Mouse (Mus musculus): ENCODE data around the gene Vgf. TPM values are rescaled to one million over a fixed set of nuclear protein-coding genes. Genes with fewer than 3 reads are reported as not detected.

Vgf gene
- polyA plus RNA-seq, 1 experiment, result 0.84 TPM

DNA sequence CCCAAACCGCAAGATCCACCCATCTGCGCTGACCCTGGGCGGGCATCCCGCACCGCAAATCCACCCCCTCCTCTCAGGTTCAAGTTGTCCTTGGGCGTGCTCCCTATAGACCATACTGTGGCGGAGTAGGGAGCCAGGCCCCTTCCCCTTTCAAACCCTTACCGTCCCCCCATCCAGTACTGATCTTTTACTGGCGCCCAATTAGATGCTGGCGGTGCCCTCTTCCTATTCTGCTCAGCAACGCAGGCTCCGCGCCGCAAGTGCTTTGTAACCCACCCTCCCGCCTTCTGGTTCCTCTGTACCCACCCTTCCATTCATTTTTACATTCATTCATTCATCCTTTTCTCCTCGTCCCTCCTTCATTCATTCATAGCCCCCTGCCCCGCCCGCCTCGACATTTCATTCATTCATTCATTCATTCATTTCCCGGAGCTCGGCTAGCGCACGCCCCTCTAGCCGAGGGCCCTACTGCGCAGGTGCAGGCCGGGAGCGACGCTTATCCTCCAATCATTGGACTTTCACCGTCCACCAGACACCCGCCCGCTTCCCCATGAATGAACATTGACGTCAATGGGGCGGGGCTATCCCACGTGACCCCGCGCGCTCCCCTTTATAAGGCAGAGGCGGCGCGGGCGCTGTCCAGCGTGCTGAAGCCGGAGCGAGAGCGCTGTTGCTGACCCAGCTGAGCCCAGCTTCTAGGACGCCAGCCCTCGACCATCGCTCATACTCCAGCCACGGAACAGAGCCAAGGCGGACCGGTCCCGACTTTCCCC, 3.6 kb downstream of the Vgf start:
- H3K4me1 ChIP-seq (ENCODE audit: control insufficient read depth, insufficient read depth, low read length), result peaks cover 39% of the 10 kb centered on the region
- no peak overlapping the region for H3K27ac ChIP-seq (ENCODE audit: control insufficient read depth, insufficient read depth, low read depth, low read length)
- peak overlapping the region; percentile 21 for H3K4me3 ChIP-seq (ENCODE audit: control insufficient read depth, low read depth, low read length)
- TF ChIP-seq CTCF (IDR thresholded peaks at IDR 0.05; ENCODE audit: control insufficient read depth, insufficient read depth, insufficient replicate concordance, low read depth, low read length) (no peak), POLR2A (IDR thresholded peaks at IDR 0.05; ENCODE audit: control insufficient read depth, low read depth, low read length) (no peak)
- H3K27me3 ChIP-seq (ENCODE audit: control insufficient read depth, insufficient read depth, low read length), result 0 out of 2 replicates have a peak, but pooled peaks cover 2% of the 10 kb centered on the region
- no peaks in the 10 kb centered on the region for H3K36me3 ChIP-seq (ENCODE audit: control insufficient read depth, insufficient read depth, low read length)

GRCm38 (mm10) chr5:137030416-137030810, 4.2 kb downstream of the Vgf start:
- Histone ChIP-seq H3K4me3 (ENCODE audit: control insufficient read depth, low read depth, low read length) (peak overlapping the region; percentile 21), H3K36me3 (ENCODE audit: control insufficient read depth, insufficient read depth, low read length) (no peaks in the 10 kb centered on the region), H3K4me1 (ENCODE audit: control insufficient read depth, insufficient read depth, low read length) (peaks cover 34% of the 10 kb centered on the region)

DNA sequence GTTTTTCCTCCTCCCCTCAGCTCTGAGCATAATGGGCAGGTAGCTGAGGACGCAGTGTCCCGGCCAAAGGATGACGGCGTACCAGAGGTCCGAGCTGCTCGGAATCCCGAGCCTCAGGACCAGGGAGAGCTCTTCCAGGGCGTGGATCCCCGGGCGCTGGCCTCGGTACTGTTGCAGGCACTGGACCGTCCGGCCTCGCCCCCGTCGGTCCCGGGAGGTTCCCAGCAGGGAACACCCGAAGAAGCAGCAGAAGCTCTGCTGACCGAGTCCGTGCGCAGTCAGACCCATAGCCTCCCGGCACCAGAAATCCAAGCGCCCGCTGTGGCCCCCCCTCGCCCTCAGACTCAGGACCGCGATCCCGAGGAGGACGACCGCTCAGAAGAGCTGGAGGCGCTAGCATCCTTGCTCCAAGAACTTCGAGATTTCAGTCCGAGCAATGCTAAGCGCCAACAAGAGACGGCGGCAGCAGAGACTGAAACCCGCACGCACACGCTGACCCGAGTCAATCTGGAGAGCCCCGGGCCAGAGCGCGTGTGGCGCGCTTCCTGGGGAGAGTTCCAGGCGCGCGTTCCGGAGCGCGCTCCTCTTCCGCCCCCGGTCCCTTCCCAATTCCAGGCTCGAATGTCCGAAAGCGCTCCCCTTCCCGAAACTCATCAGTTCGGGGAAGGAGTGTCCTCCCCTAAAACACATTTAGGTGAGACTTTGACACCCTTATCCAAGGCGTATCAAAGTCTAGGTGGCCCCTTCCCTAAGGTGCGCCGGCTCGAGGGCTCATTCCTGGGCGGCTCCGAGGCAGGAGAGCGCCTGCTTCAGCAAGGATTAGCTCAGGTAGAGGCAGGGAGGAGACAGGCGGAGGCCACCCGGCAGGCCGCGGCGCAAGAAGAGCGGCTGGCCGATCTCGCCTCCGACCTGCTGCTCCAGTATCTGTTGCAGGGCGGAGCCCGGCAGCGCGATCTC, 5.2 kb downstream of the Vgf start:
- H3K4me1 ChIP-seq (ENCODE audit: control insufficient read depth, insufficient read depth, low read length), result peaks cover 34% of the 10 kb centered on the region
- peak overlapping the region; percentile 17 for H3K4me3 ChIP-seq (ENCODE audit: control insufficient read depth, low read depth, low read length)
- H3K36me3 ChIP-seq (ENCODE audit: control insufficient read depth, insufficient read depth, low read length), result no peaks in the 10 kb centered on the region
- H3K27ac ChIP-seq (ENCODE audit: control insufficient read depth, insufficient read depth, low read depth, low read length), result no peak overlapping the region
- H3K27me3 ChIP-seq (ENCODE audit: control insufficient read depth, insufficient read depth, low read length), result 0 out of 2 replicates have a peak, but pooled peaks cover 2% of the 10 kb centered on the region
- TF ChIP-seq CTCF (IDR thresholded peaks at IDR 0.05; ENCODE audit: control insufficient read depth, insufficient read depth, insufficient replicate concordance, low read depth, low read length), result no peak
- no peak for TF ChIP-seq POLR2A (IDR thresholded peaks at IDR 0.05; ENCODE audit: control insufficient read depth, low read depth, low read length)

More at GRCm38 (mm10) chr5:137030416-137030810, 4.2 kb downstream of the Vgf start:
- Histone ChIP-seq H3K27me3 (ENCODE audit: control insufficient read depth, insufficient read depth, low read length) (0 out of 2 replicates have a peak, but pooled peaks cover 2% of the 10 kb centered on the region), H3K27ac (ENCODE audit: control insufficient read depth, insufficient read depth, low read depth, low read length) (no peak overlapping the region)
- no peak for TF ChIP-seq POLR2A (IDR thresholded peaks at IDR 0.05; ENCODE audit: control insufficient read depth, low read depth, low read length)
- TF ChIP-seq CTCF (IDR thresholded peaks at IDR 0.05; ENCODE audit: control insufficient read depth, insufficient read depth, insufficient replicate concordance, low read depth, low read length), result no peak

GRCm38 (mm10) chr5:137032033-137032421, 5.8 kb downstream of the Vgf start:
- TF ChIP-seq POLR2A (IDR thresholded peaks at IDR 0.05; ENCODE audit: control insufficient read depth, low read depth, low read length) (no peak), CTCF (IDR thresholded peaks at IDR 0.05; ENCODE audit: control insufficient read depth, insufficient read depth, insufficient replicate concordance, low read depth, low read length) (no peak)
- peaks cover 34% of the 10 kb centered on the region for H3K4me1 ChIP-seq (ENCODE audit: control insufficient read depth, insufficient read depth, low read length)
- no peak overlapping the region for H3K27ac ChIP-seq (ENCODE audit: control insufficient read depth, insufficient read depth, low read depth, low read length)
- H3K27me3 ChIP-seq (ENCODE audit: control insufficient read depth, insufficient read depth, low read length), result 0 out of 2 replicates have a peak, but pooled peaks cover 2% of the 10 kb centered on the region
- no peaks in the 10 kb centered on the region for H3K36me3 ChIP-seq (ENCODE audit: control insufficient read depth, insufficient read depth, low read length)
- peak overlapping the region; percentile 17 for H3K4me3 ChIP-seq (ENCODE audit: control insufficient read depth, low read depth, low read length)

DNA sequence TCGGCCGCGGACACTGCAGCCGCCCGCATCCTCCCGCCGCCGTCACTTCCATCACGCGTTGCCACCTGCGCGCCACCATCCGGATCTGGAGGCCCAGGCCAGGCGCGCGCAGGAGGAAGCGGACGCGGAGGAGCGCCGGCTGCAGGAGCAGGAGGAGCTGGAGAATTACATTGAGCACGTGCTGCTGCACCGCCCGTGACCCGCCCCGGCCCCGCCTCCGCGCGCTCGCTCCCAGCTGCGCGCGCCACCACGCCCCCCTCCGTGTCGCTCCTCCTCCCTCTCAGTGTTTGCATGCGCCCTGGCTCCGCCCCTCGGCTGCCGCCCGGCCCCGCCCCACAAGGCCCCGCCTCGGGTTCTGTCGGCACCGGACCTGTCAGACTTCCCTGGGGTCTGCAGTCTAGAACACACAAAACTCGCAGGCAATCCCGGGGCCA, 6.5 kb downstream of the Vgf start:
- H3K4me1 ChIP-seq (ENCODE audit: control insufficient read depth, insufficient read depth, low read length), result peaks cover 34% of the 10 kb centered on the region
- H3K27ac ChIP-seq (ENCODE audit: control insufficient read depth, insufficient read depth, low read depth, low read length), result no peak overlapping the region
- TF ChIP-seq POLR2A (IDR thresholded peaks at IDR 0.05; ENCODE audit: control insufficient read depth, low read depth, low read length) (no peak), CTCF (IDR thresholded peaks at IDR 0.05; ENCODE audit: control insufficient read depth, insufficient read depth, insufficient replicate concordance, low read depth, low read length) (no peak)
- H3K27me3 ChIP-seq (ENCODE audit: control insufficient read depth, insufficient read depth, low read length), result 0 out of 2 replicates have a peak, but pooled peaks cover 2% of the 10 kb centered on the region
- H3K4me3 ChIP-seq (ENCODE audit: control insufficient read depth, low read depth, low read length), result peak overlapping the region; percentile 19
- no peaks in the 10 kb centered on the region for H3K36me3 ChIP-seq (ENCODE audit: control insufficient read depth, insufficient read depth, low read length)

DNA sequence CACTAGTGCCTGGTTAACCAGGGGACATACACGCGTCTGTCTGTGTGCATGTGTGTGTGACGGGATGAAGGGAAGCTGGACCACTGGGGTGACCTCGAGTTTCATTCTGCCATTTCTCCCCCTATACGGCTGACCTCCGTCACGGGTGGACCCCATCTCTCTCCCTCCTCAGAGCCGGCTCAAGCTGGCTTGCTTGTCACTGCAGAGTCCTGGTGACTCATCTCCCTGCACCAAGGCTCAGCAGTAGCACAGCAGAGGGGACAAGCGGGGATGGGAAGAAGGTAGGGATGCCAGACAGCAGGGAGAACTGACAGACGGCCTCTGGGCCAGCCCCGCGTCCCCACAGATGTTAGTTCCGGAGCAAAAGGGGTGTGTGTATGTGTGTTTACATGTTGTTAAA, 10.0 kb downstream of the Vgf start:
- Histone ChIP-seq H3K27ac (ENCODE audit: control insufficient read depth, insufficient read depth, low read depth, low read length) (no peak overlapping the region), H3K4me3 (ENCODE audit: control insufficient read depth, low read depth, low read length) (no peak overlapping the region), H3K4me1 (ENCODE audit: control insufficient read depth, insufficient read depth, low read length) (peaks cover 14% of the 10 kb centered on the region), H3K27me3 (ENCODE audit: control insufficient read depth, insufficient read depth, low read length) (no peaks in the 10 kb centered on the region), H3K36me3 (ENCODE audit: control insufficient read depth, insufficient read depth, low read length) (no peaks in the 10 kb centered on the region)
- TF ChIP-seq POLR2A (IDR thresholded peaks at IDR 0.05; ENCODE audit: control insufficient read depth, low read depth, low read length), result no peak
- no peak for TF ChIP-seq CTCF (IDR thresholded peaks at IDR 0.05; ENCODE audit: control insufficient read depth, insufficient read depth, insufficient replicate concordance, low read depth, low read length)

DNA sequence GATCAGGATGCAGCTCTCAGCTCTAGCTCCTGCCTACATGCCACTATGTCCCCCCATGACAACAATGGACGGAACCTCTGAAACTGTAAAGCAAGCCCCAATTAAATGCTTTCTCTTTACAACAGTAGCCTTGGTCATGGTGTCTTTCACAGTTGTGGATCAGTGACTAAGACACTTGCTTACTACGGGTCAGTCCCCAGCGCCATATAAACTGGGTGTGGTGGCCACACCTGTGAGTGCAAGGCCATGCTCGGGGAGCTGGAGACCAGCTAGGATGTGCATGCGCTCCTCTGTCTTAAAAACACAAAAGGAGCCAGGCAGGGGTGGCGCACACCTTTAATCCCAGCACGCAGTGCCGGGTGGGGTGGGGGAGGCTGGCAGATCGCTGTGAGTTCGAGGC, 13.3 kb downstream of the Vgf start:
- TF ChIP-seq CTCF (IDR thresholded peaks at IDR 0.05; ENCODE audit: control insufficient read depth, insufficient read depth, insufficient replicate concordance, low read depth, low read length) (no peak), POLR2A (IDR thresholded peaks at IDR 0.05; ENCODE audit: control insufficient read depth, low read depth, low read length) (no peak)
- no peaks in the 10 kb centered on the region for H3K4me1 ChIP-seq (ENCODE audit: control insufficient read depth, insufficient read depth, low read length)
- H3K36me3 ChIP-seq (ENCODE audit: control insufficient read depth, insufficient read depth, low read length), result no peaks in the 10 kb centered on the region
- H3K27me3 ChIP-seq (ENCODE audit: control insufficient read depth, insufficient read depth, low read length), result no peaks in the 10 kb centered on the region
- H3K4me3 ChIP-seq (ENCODE audit: control insufficient read depth, low read depth, low read length), result no peak overlapping the region
- no peak overlapping the region for H3K27ac ChIP-seq (ENCODE audit: control insufficient read depth, insufficient read depth, low read depth, low read length)

All from testis, adult 2 months (tissue).